Mouse (Mus musculus) neural tube, embryonic 15.5 days (tissue): ENCODE measurements at regions not wholly inside any gene's neighbourhood (a gene's known extent, or its start where the extent isn't known, plus 50 kb on each side); places are given as distances from the start of the nearest gene placed in this dataset.

Experiments used
- ATAC-seq: fragments of 200-750 bp; cut with Nextera tagmentation; 2 replicates; pipeline ENCODE4 v1.8.0; 2017; ENCODE audit warnings: mild to moderate bottlenecking, moderate TSS enrichment, moderate library complexity; ENCODE audit not compliant: low FRiP score
- H3K27ac ChIP-seq: fragments of 300-500 bp; sonication (generic); replicated peaks from 2 replicates; pipeline ENCODE4 v1.5.1; 2015; ENCODE audit warnings: mild to moderate bottlenecking, inconsistent platforms
- H3K27me3 ChIP-seq: fragments of 300-500 bp; sonication (generic); replicated peaks from 2 replicates; pipeline ENCODE4 v1.6.1; 2015; ENCODE audit warnings: inconsistent platforms
- H3K36me3 ChIP-seq: fragments of 300-500 bp; sonication (generic); 2 replicates; pipeline ENCODE4 v1.6.1; 2015; ENCODE audit warnings: inconsistent platforms
- H3K4me1 ChIP-seq: fragments of 300-500 bp; sonication (generic); 2 replicates; pipeline ENCODE4 v1.6.1; 2015; ENCODE audit warnings: inconsistent platforms
- H3K4me2 ChIP-seq: fragments of 300-500 bp; sonication (generic); 2 replicates; pipeline ENCODE4 v1.6.1; 2015; ENCODE audit warnings: inconsistent platforms, mild to moderate bottlenecking, moderate library complexity
- H3K4me3 ChIP-seq: fragments of 300-500 bp; sonication (generic); replicated peaks from 2 replicates; pipeline ENCODE4 v1.5.1; 2015; ENCODE audit warnings: mild to moderate bottlenecking, inconsistent platforms
- H3K9ac ChIP-seq: fragments of 300-500 bp; sonication (generic); replicated peaks from 2 replicates; pipeline ENCODE4 v1.6.1; 2015; ENCODE audit warnings: mild to moderate bottlenecking, inconsistent platforms
- H3K9me3 ChIP-seq: fragments of 300-500 bp; sonication (generic); replicated peaks from 2 replicates; pipeline ENCODE4 v1.6.1; 2016; ENCODE audit warnings: inconsistent platforms
- WGBS: fragments of 180-500 bp; shearing (Covaris S2); methylation state at CpG from one replicate; pipeline ENCODE4 v1.1.7; 2015; ENCODE audit warnings: mixed read lengths; 5-methylcytosine and 5-hydroxymethylcytosine counted together

GRCm38 (mm10) chr13:3729926-3730698, 74.0 kb downstream of the Calml3 start:
- peaks cover 4% of the 10 kb centered on the region; the same call in 1 of the 2 replicates for H3K4me1 ChIP-seq
- no peak overlapping the region for H3K4me3 ChIP-seq
- ATAC-seq = no peak; the same call in 1 of the 2 replicates
- no peak overlapping the region for H3K4me2 ChIP-seq
- H3K27me3 ChIP-seq = no peaks in the 10 kb centered on the region
- H3K27ac ChIP-seq = no peak overlapping the region
- no peak overlapping the region for H3K9ac ChIP-seq
- 7% methylated on average over 3 of the region's 3 CpGs for WGBS
- no peaks in the 10 kb centered on the region for H3K36me3 ChIP-seq
- H3K9me3 ChIP-seq = no peaks in the 10 kb centered on the region

- no peaks in the 10 kb centered on the region for H3K9me3 ChIP-seq
- no peak overlapping the region for H3K9ac ChIP-seq
- no peak for ATAC-seq
- peaks cover 4% of the 10 kb centered on the region; the same call in 1 of the 2 replicates for H3K4me1 ChIP-seq
- H3K27me3 ChIP-seq = no peaks in the 10 kb centered on the region
- H3K4me3 ChIP-seq = no peak overlapping the region
- no peak overlapping the region for H3K4me2 ChIP-seq
- no peak overlapping the region for H3K27ac ChIP-seq
- H3K36me3 ChIP-seq = no peaks in the 10 kb centered on the region
- 90% methylated on average over 3 of the region's 3 CpGs for WGBS
Measured at GRCm38 (mm10) chr13:3728888-3729287, 75.2 kb downstream of the Calml3 start.

- no peaks in the 10 kb centered on the region for H3K27me3 ChIP-seq
- H3K36me3 ChIP-seq = no peaks in the 10 kb centered on the region
- H3K4me3 ChIP-seq = no peak overlapping the region
- ATAC-seq = no peak
- H3K4me2 ChIP-seq = no peak overlapping the region
- 30% methylated on average over 5 of the region's 5 CpGs for WGBS
- H3K9ac ChIP-seq = no peak overlapping the region
- no peak overlapping the region for H3K27ac ChIP-seq
- H3K4me1 ChIP-seq = peaks cover 4% of the 10 kb centered on the region; the same call in 1 of the 2 replicates
- no peaks in the 10 kb centered on the region for H3K9me3 ChIP-seq
Measured at GRCm38 (mm10) chr13:3726331-3726781, 77.8 kb downstream of the Calml3 start.

GRCm38 (mm10) chr13:3725803-3726202, 78.3 kb downstream of the Calml3 start:
- WGBS = 84% methylated on average over 3 of the region's 3 CpGs
- peaks cover 4% of the 10 kb centered on the region; the same call in 1 of the 2 replicates for H3K4me1 ChIP-seq
- H3K4me2 ChIP-seq = no peak overlapping the region
- no peaks in the 10 kb centered on the region for H3K27me3 ChIP-seq
- no peak overlapping the region for H3K9ac ChIP-seq
- H3K9me3 ChIP-seq = no peaks in the 10 kb centered on the region
- H3K4me3 ChIP-seq = no peak overlapping the region
- no peak overlapping the region for H3K27ac ChIP-seq
- no peaks in the 10 kb centered on the region for H3K36me3 ChIP-seq
- ATAC-seq = no peak

GRCm38 (mm10) chr13:3724313-3724712, 79.8 kb downstream of the Calml3 start:
- Histone ChIP-seq H3K4me2 (no peak overlapping the region), H3K9me3 (no peaks in the 10 kb centered on the region), H3K4me1 (peaks cover 4% of the 10 kb centered on the region; the same call in 1 of the 2 replicates), H3K36me3 (no peaks in the 10 kb centered on the region), H3K27me3 (no peaks in the 10 kb centered on the region), H3K27ac (no peak overlapping the region), H3K4me3 (no peak overlapping the region), H3K9ac (no peak overlapping the region)
- 93% methylated on average over 3 of the region's 3 CpGs for WGBS
- no peak for ATAC-seq

- no peak for ATAC-seq
- peaks cover 4% of the 10 kb centered on the region; the same call in 1 of the 2 replicates for H3K4me1 ChIP-seq
- 90% methylated on average over 5 of the region's 5 CpGs for WGBS
- no peaks in the 10 kb centered on the region for H3K9me3 ChIP-seq
- no peak overlapping the region for H3K4me2 ChIP-seq
- no peaks in the 10 kb centered on the region for H3K27me3 ChIP-seq
- H3K4me3 ChIP-seq = no peak overlapping the region
- no peaks in the 10 kb centered on the region for H3K36me3 ChIP-seq
- no peak overlapping the region for H3K27ac ChIP-seq
- no peak overlapping the region for H3K9ac ChIP-seq
Measured at GRCm38 (mm10) chr13:3723458-3724143, 80.5 kb downstream of the Calml3 start.

- Histone ChIP-seq H3K4me2 (no peak overlapping the region), H3K4me3 (no peak overlapping the region), H3K27me3 (no peaks in the 10 kb centered on the region), H3K36me3 (no peaks in the 10 kb centered on the region), H3K4me1 (peaks cover 8% of the 10 kb centered on the region), H3K9ac (no peak overlapping the region), H3K9me3 (no peaks in the 10 kb centered on the region), H3K27ac (no peak overlapping the region)
- 82% methylated on average over 4 of the region's 4 CpGs for WGBS
- ATAC-seq = no peak
Measured at GRCm38 (mm10) chr13:3715019-3715418, 81.2 kb downstream of the Asb13 start.

GRCm38 (mm10) chr13:3712497-3713160, 78.8 kb downstream of the Asb13 start:
- Histone ChIP-seq H3K4me2 (peak overlapping the region; percentile 57), H3K9me3 (no peaks in the 10 kb centered on the region), H3K27ac (no peak overlapping the region), H3K4me1 (peaks cover 15% of the 10 kb centered on the region), H3K36me3 (no peaks in the 10 kb centered on the region), H3K27me3 (no peaks in the 10 kb centered on the region), H3K4me3 (peak overlapping the region; percentile 25), H3K9ac (no peak overlapping the region)
- ATAC-seq = peak; percentile 87
- WGBS = 2% methylated on average over 19 of the region's 19 CpGs

GRCm38 (mm10) chr13:3712088-3712487, 78.3 kb downstream of the Asb13 start:
- Histone ChIP-seq H3K4me3 (peak overlapping the region; percentile 25; the same call in 1 of the 2 replicates), H3K27me3 (no peaks in the 10 kb centered on the region), H3K9me3 (no peaks in the 10 kb centered on the region), H3K4me2 (peak overlapping the region; percentile 57), H3K9ac (no peak overlapping the region), H3K4me1 (peaks cover 15% of the 10 kb centered on the region), H3K36me3 (no peaks in the 10 kb centered on the region), H3K27ac (no peak overlapping the region)
- WGBS = 7% methylated on average over 3 of the region's 3 CpGs
- 0 out of 2 replicates have a peak, but pooled peaks have one; percentile 13 for ATAC-seq

- Histone ChIP-seq H3K9me3 (no peaks in the 10 kb centered on the region), H3K9ac (no peak overlapping the region), H3K4me3 (no peak overlapping the region), H3K27me3 (no peaks in the 10 kb centered on the region), H3K36me3 (no peaks in the 10 kb centered on the region), H3K4me2 (no peak overlapping the region), H3K4me1 (peaks cover 15% of the 10 kb centered on the region), H3K27ac (no peak overlapping the region)
- no peak for ATAC-seq
- WGBS = 67% methylated on average over 7 of the region's 7 CpGs
Measured at GRCm38 (mm10) chr13:3709982-3710618, 76.3 kb downstream of the Asb13 start.
